Mouse (Mus musculus) CH12.LX (cell line): ENCODE data around the gene Galk1. TPM values are rescaled to one million over a fixed set of nuclear protein-coding genes. Genes with fewer than 3 reads are reported as not detected.

Experiments
- DNase-seq: peaks from one replicate; pipeline ENCODE4 v3.0.0-alpha.2; 2013; ENCODE audit errors: extremely low read depth
- H3K27ac ChIP-seq: 2 replicates; pipeline ENCODE4 v1.5.1; 2012; ENCODE audit warnings: low read depth, mild to moderate bottlenecking, control low read depth, moderate library complexity; ENCODE audit not compliant: insufficient read depth
- H3K27me3 ChIP-seq: replicated peaks from 2 replicates; pipeline ENCODE3; 2012; ENCODE audit warnings: inconsistent platforms
- H3K36me3 ChIP-seq, 2 experiments: replicated peaks in 1 of 2; 2 replicates each; pipeline versions ENCODE3 to v1.6.1; 2012; ENCODE audit warnings: inconsistent platforms in 1 of 2, low read length in 1 of 2, mild to moderate bottlenecking in 1 of 2, mixed read lengths in 1 of 2, moderate library complexity in 1 of 2; ENCODE audit not compliant: control insufficient read depth in 1 of 2, insufficient read depth in 1 of 2
- H3K4me1 ChIP-seq, 2 experiments: 2 replicates each; pipeline ENCODE4 v1.6.1; 2012; ENCODE audit warnings: inconsistent platforms in 1 of 2, moderate library complexity in 1 of 2; ENCODE audit not compliant: insufficient read depth in 2 of 2, control insufficient read depth in 1 of 2
- H3K4me2 ChIP-seq: 2 replicates; pipeline ENCODE4 v1.6.1; 2012; ENCODE audit warnings: low read depth, mild to moderate bottlenecking, control low read depth; ENCODE audit not compliant: poor library complexity, insufficient read depth, severe bottlenecking
- H3K4me3 ChIP-seq, 3 experiments: fragments of 150-350 bp in 1 of 3; sonication (generic) in 1 of 3; replicated peaks in 1 of 3; 2 replicates each; pipeline versions ENCODE3 to v1.5.1; 2011 to 2012; ENCODE audit warnings: low read depth in 2 of 3, low read length in 2 of 3, mild to moderate bottlenecking in 2 of 3, moderate library complexity in 2 of 3, control low read depth in 1 of 3, improper control_type of control experiment in 1 of 3, inconsistent platforms in 1 of 3, mixed read lengths in 1 of 3; ENCODE audit not compliant: poor library complexity in 1 of 3
- H3K79me2 ChIP-seq: replicated peaks from 2 replicates; pipeline ENCODE4 v1.6.1; 2012; ENCODE audit warnings: mild to moderate bottlenecking, moderate library complexity; ENCODE audit not compliant: control insufficient read depth, poor library complexity, insufficient read depth, severe bottlenecking; ENCODE audit errors: extremely low read depth
- H3K9ac ChIP-seq: 2 replicates; pipeline ENCODE4 v1.6.1; 2012; ENCODE audit warnings: low read depth, mild to moderate bottlenecking, control low read depth, moderate library complexity; ENCODE audit not compliant: insufficient read depth
- H3K9me3 ChIP-seq: replicated peaks from 2 replicates; pipeline ENCODE3; 2012; ENCODE audit warnings: low read length, inconsistent platforms, mixed read lengths
- BHLHE40 ChIP-seq: IDR thresholded peaks from 2 replicates; pipeline ENCODE4 v1.6.1; 2011; ENCODE audit warnings: mild to moderate bottlenecking, low read depth, low read length, improper control_type of control experiment
- CHD1 ChIP-seq: IDR thresholded peaks from 2 replicates; pipeline ENCODE4 v1.6.1; 2012; ENCODE audit warnings: low read depth, low read length, improper control_type of control experiment, inconsistent platforms
- CHD2 ChIP-seq: IDR thresholded peaks from 2 replicates; pipeline ENCODE4 v1.6.1; 2011; ENCODE audit warnings: low read length, improper control_type of control experiment
- ELF1 ChIP-seq: IDR thresholded peaks from 2 replicates; pipeline ENCODE4 v1.6.1; 2014; ENCODE audit warnings: low read depth, mild to moderate bottlenecking, inconsistent platforms, low read length, improper control_type of control experiment
- IRF4 ChIP-seq: IDR thresholded peaks from 2 replicates; pipeline ENCODE4 v1.6.1; 2014; ENCODE audit warnings: low read depth, mild to moderate bottlenecking, inconsistent platforms, low read length, improper control_type of control experiment
- JUN ChIP-seq: IDR thresholded peaks from 2 replicates; pipeline ENCODE4 v1.6.1; 2011; ENCODE audit warnings: low read depth, mild to moderate bottlenecking, low read length, improper control_type of control experiment, moderate library complexity; ENCODE audit not compliant: insufficient read depth
- MAX ChIP-seq: IDR thresholded peaks from 2 replicates; pipeline ENCODE4 v1.6.1; 2011; ENCODE audit warnings: low read length, improper control_type of control experiment
- MAZ ChIP-seq: IDR thresholded peaks from 2 replicates; pipeline ENCODE4 v1.6.1; 2012; ENCODE audit warnings: low read depth, mild to moderate bottlenecking, inconsistent platforms, low read length, improper control_type of control experiment, moderate library complexity
- NRF1 ChIP-seq: IDR thresholded peaks from 2 replicates; pipeline ENCODE4 v1.6.1; 2014; ENCODE audit warnings: low read depth, mild to moderate bottlenecking, inconsistent platforms, low read length, improper control_type of control experiment, moderate library complexity
- RAD21 ChIP-seq: IDR thresholded peaks from 2 replicates; pipeline ENCODE4 v1.6.1; 2011; ENCODE audit warnings: low read depth, mild to moderate bottlenecking, low read length, improper control_type of control experiment, moderate library complexity
- SMC3 ChIP-seq: IDR thresholded peaks from 2 replicates; pipeline ENCODE4 v1.6.1; 2011; ENCODE audit warnings: low read depth, low read length, improper control_type of control experiment
- TCF12 ChIP-seq: IDR thresholded peaks from 2 replicates; pipeline ENCODE4 v1.6.1; 2014; ENCODE audit warnings: low read depth, mild to moderate bottlenecking, inconsistent platforms, low read length, improper control_type of control experiment
- UBTF ChIP-seq: IDR thresholded peaks from 2 replicates; pipeline ENCODE4 v1.6.1; 2012; ENCODE audit warnings: low read depth, mild to moderate bottlenecking, inconsistent platforms, low read length, improper control_type of control experiment, moderate library complexity
- USF2 ChIP-seq: conservative IDR thresholded peaks from 2 replicates; pipeline ENCODE4 v1.6.1; 2011; ENCODE audit warnings: low read depth, low read length, improper control_type of control experiment
- ZMIZ1 ChIP-seq: IDR thresholded peaks from 2 replicates; pipeline ENCODE4 v1.6.1; 2012; ENCODE audit warnings: low read depth, mild to moderate bottlenecking, inconsistent platforms, low read length, improper control_type of control experiment
- dilution Hi-C: fragments of 300-500 bp; cut with MboI; formaldehyde crosslinking; loops from 2 replicates; pipeline ENCODE4 v1.14.3; 2020; ENCODE audit warnings: low sequenced_read_pairs; ENCODE audit not compliant: extremely low pct_unique_long_range_greater_than_20kb, extremely low pct_ligation_motif_present
- in situ Hi-C: fragments of 300-500 bp; cut with MboI; formaldehyde crosslinking; loops from 3 replicates; pipeline ENCODE4 v1.14.3; 2019; ENCODE audit warnings: low sequenced_read_pairs, low pct_ligation_motif_present, low pct_unique_long_range_greater_than_20kb, mixed read lengths
- polyA plus RNA-seq: library from polyadenylated mRNA; unstranded; fragments of >175 nt; gene quantifications from 2 replicates; pipeline ENCODE4 v1.2.1, GENCODE M21; 2012; ENCODE audit warnings: low read depth; ENCODE audit not compliant: insufficient read length
- total RNA-seq, 2 experiments: library from RNA; depleted of rRNA; stranded (reverse); fragments of 300-350 nt in 1 of 2; fragments of >200 nt in 1 of 2; gene quantifications; 2 replicates each; pipeline ENCODE4 v1.2.3; 2012 to 2014

Galk1 gene
- total and polyA plus RNA-seq, 3 experiments = 263 to 413 (median 293) TPM

GRCm38 (mm10) chr11:115983291-115983690 lies 29.2 kb downstream of the Galk1 start:
- Histone ChIP-seq H3K36me3 (no peaks in the 10 kb centered on the region), H3K9me3 (peaks cover 8% of the 10 kb centered on the region), H3K79me2 (no peaks in the 10 kb centered on the region), H3K4me3 (no peak overlapping the region), H3K9ac (no peak overlapping the region), H3K4me2 (no peak overlapping the region), H3K27me3 (peaks cover 73% of the 10 kb centered on the region), H3K27ac (no peak overlapping the region), H3K4me1 (peaks cover 0 to 2% of the 10 kb centered on the region in 2 experiments; a peak in 1 of 4 replicates)
- no peak for DNase-seq
- TF ChIP-seq MAX = no peak
- no peak for TF ChIP-seq CHD1
- no peak for TF ChIP-seq TCF12
- no peak for TF ChIP-seq ELF1
- TF ChIP-seq SMC3 = no peak
- in situ Hi-C loops (no loop called here), dilution Hi-C loops (no loop called here)

- dilution Hi-C loops = no loop called here
- peaks cover 0 to 2% of the 10 kb centered on the region in 2 experiments; a peak in 1 of 4 replicates for H3K4me1 ChIP-seq
- no peak overlapping the region for H3K9ac ChIP-seq
- TF ChIP-seq MAZ (no peak), SMC3 (no peak), ZMIZ1 (no peak), IRF4 (no peak), RAD21 (no peak), CHD1 (no peak), USF2 (no peak)
- TF ChIP-seq, all 38 proteins: peak for 0
- peaks cover 8% of the 10 kb centered on the region for H3K9me3 ChIP-seq
- H3K27ac ChIP-seq = no peak overlapping the region
- H3K27me3 ChIP-seq = peaks cover 77% of the 10 kb centered on the region
- no peak for DNase-seq
- H3K4me2 ChIP-seq = no peak overlapping the region
- H3K4me3 ChIP-seq = no peak overlapping the region
- no peaks in the 10 kb centered on the region for H3K36me3 ChIP-seq
- in situ Hi-C loops = no loop called here
- no peaks in the 10 kb centered on the region for H3K79me2 ChIP-seq
These were observed 30.0 kb downstream of the Galk1 start for GRCm38 (mm10) chr11:115982472-115982871.

- no peak for DNase-seq
- Histone ChIP-seq H3K4me2 (no peak overlapping the region), H3K27ac (no peak overlapping the region), H3K4me3 (no peak overlapping the region), H3K27me3 (peaks cover 69% of the 10 kb centered on the region), H3K9ac (no peak overlapping the region), H3K4me1 (peaks cover 2 to 4% of the 10 kb centered on the region in 2 experiments; a peak in 2 of 4 replicates), H3K9me3 (no peaks in the 10 kb centered on the region), H3K79me2 (no peaks in the 10 kb centered on the region), H3K36me3 (no peaks in the 10 kb centered on the region)
- in situ Hi-C loops (no loop called here), dilution Hi-C loops (no loop called here)
- TF ChIP-seq UBTF (no peak), NRF1 (no peak), BHLHE40 (0 out of 2 replicates have a peak, but pooled peaks have one; percentile 5), JUN (no peak), CHD2 (no peak)
These were observed 37.0 kb downstream of the Galk1 start for GRCm38 (mm10) chr11:115975544-115975943.
